Mouse (Mus musculus): Measurements from ENCODE around the gene Plppr4. TPM values are rescaled to one million over a fixed set of nuclear protein-coding genes. Genes with fewer than 3 reads are reported as not detected.

Plppr4 gene
- total RNA-seq, 2 experiments from 2014 or later = 0.16 to 0.27 TPM

DNA sequence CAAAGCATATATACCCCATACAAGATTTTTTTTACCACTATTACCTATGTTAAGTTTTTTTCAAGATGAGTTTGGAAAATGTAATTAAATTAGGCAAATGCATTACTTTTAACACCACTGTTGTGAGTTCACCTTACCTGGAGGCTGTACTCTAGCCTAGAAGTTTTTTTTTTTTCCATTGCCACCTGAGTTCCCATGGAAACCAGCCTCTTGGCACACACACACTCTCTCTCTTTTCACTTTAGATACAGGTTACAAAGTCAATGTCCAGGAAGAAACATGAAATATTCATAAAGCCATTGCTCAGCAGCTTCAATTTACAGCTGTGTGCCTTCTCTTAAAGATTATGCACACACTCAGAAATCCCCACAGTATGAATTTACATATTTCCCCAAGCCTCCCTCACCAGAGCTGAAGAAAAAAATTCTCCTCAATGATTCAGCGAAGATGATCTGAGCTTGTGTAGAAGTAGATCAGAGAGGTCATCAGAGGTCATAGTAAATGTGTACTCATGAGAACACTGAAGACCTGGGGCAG lies 59.9 kb downstream of the Plppr4 start:
- DNase-seq = no peak
- intact Hi-C loops (cut with DNase I; ENCODE audit: low total_unique reads) = no loop called here

DNA sequence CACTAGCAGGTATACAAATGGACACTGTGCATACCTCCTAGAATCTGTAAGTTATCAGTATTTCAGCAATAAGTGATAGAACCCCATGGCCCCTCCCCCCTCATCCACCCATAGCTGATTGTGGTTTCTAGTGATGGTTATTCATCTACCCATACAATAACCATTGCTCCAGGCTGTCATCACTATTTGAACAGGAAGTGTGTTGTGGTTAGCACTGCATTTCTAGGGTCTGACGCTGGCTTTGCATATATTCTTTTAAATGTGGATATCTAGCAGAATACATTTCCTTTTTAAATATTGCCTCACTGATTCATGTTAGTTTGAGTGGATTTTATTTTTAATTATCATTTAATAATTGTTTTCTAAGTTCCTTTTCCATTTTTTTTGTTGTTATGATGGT lies 62.9 kb downstream of the Plppr4 start:
- intact Hi-C loops (cut with DNase I; ENCODE audit: low total_unique reads) = no loop called here
- no peak for DNase-seq

DNA sequence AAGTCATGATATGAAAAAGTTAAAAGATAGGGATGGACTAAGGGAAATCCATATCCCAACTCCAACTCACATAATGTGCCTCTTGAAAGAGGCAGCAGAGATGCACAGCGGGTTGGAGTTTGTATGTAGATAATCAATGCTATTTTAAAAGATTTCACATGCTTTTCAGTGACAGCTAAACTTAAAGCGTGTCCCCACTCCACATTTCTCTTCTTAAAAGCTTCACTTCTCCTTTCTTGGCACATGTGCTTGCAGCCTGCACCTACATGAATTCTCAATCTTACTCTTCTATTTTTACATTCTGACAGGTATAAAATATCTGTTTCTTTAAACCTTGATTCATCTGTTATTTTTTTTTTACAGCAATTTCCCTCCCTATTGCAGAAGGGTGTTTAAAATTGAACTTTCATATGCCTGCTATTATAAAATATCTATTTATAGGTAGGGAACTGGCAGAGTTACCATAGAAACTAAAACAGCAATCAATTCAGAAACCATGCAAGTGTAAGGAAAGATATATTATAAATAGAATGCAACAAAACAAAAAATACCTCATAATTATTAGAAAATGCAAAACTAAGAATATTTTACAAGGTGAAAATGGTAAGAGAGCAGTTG lies 66.3 kb downstream of the Plppr4 start:
- intact Hi-C loops (cut with DNase I; ENCODE audit: low total_unique reads) = no loop called here
- no peak for DNase-seq

Small RNAs within 50 kb of the gene (microRNA-seq; reads per million reads assigned to microRNA genes)
- gene Gm22408 = 0 reads per million in 2 experiments

Other genes starting within 250 kb of the Plppr4 start
- gene Plppr5, start 214.0 kb upstream of the Plppr4 start, total RNA-seq (2021) = under 1 TPM; 0.09 to 0.14 TPM